Mouse (Mus musculus) myocyte (in vitro differentiated cells): ENCODE results near the gene Olfr1414.

Experiments
- E2F4 ChIP-seq: IDR thresholded peaks from one replicate; pipeline ENCODE4 v1.6.1; 2011; ENCODE audit warnings: mild to moderate bottlenecking, control low read depth, moderate library complexity; ENCODE audit not compliant: insufficient read depth
- MYOG ChIP-seq, 3 experiments: IDR thresholded peaks; one replicate each; pipeline ENCODE4 v1.6.1; 2011; ENCODE audit warnings: control low read depth in 2 of 3, low read depth in 2 of 3, mild to moderate bottlenecking in 2 of 3; ENCODE audit not compliant: insufficient read length in 2 of 3, control insufficient read depth in 1 of 3, insufficient read depth in 1 of 3
- POLR2A ChIP-seq: IDR thresholded peaks from one replicate; pipeline ENCODE4 v1.6.1; 2011; ENCODE audit warnings: low read depth, mild to moderate bottlenecking, control low read depth, moderate library complexity; ENCODE audit not compliant: insufficient read length
- POLR2AphosphoS2 ChIP-seq: IDR thresholded peaks from one replicate; pipeline ENCODE4 v1.6.1; 2011; ENCODE audit warnings: low read depth, control low read depth; ENCODE audit not compliant: insufficient read length
- SRF ChIP-seq: IDR thresholded peaks from one replicate; pipeline ENCODE4 v1.6.1; 2011; ENCODE audit warnings: low read depth; ENCODE audit not compliant: control insufficient read depth, insufficient read length
- TCF12 ChIP-seq: IDR thresholded peaks from one replicate; pipeline ENCODE4 v1.6.1; 2011; ENCODE audit warnings: mild to moderate bottlenecking, control low read depth; ENCODE audit not compliant: poor library complexity, insufficient read depth, severe bottlenecking
- USF1 ChIP-seq: IDR thresholded peaks from one replicate; pipeline ENCODE4 v1.6.1; 2011; ENCODE audit warnings: low read depth, mild to moderate bottlenecking, control low read depth, moderate library complexity

GRCm38 (mm10) chr1:92496001-92496400 lies 22.5 kb downstream of the Olfr1414 start, which contains the start of gene Olfr1415:
- TF ChIP-seq POLR2A = no peak
- TF ChIP-seq TCF12 = no peak
- no peak for TF ChIP-seq POLR2AphosphoS2
- no peak for TF ChIP-seq MYOG (IDR thresholded peaks at IDR 0.05; ENCODE audit: control insufficient read depth in 1 of 3, insufficient read depth in 1 of 3, insufficient read length in 2 of 3, low read depth in 2 of 3)
- no peak for TF ChIP-seq USF1
- no peak for TF ChIP-seq E2F4
- no peak for TF ChIP-seq SRF
